Mouse (Mus musculus) myocyte (in vitro differentiated cells): ENCODE data around the gene Tmem8b.

Experiments used
- MAX ChIP-seq: IDR thresholded peaks from one replicate; pipeline ENCODE4 v1.6.1; 2011; ENCODE audit warnings: low read depth, mild to moderate bottlenecking, control low read depth
- MYOD1 ChIP-seq, 3 experiments: IDR thresholded peaks; one replicate each; pipeline ENCODE4 v1.6.1; 2011; ENCODE audit warnings: control low read depth in 2 of 3, low read depth in 2 of 3, mild to moderate bottlenecking in 2 of 3, moderate library complexity in 1 of 3; ENCODE audit not compliant: insufficient read length in 2 of 3, control insufficient read depth in 1 of 3
- POLR2A ChIP-seq: IDR thresholded peaks from one replicate; pipeline ENCODE4 v1.6.1; 2011; ENCODE audit warnings: low read depth, mild to moderate bottlenecking, control low read depth, moderate library complexity; ENCODE audit not compliant: insufficient read length
- SRF ChIP-seq: IDR thresholded peaks from one replicate; pipeline ENCODE4 v1.6.1; 2011; ENCODE audit warnings: low read depth; ENCODE audit not compliant: control insufficient read depth, insufficient read length
- TCF12 ChIP-seq: IDR thresholded peaks from one replicate; pipeline ENCODE4 v1.6.1; 2011; ENCODE audit warnings: mild to moderate bottlenecking, control low read depth; ENCODE audit not compliant: poor library complexity, insufficient read depth, severe bottlenecking

DNA sequence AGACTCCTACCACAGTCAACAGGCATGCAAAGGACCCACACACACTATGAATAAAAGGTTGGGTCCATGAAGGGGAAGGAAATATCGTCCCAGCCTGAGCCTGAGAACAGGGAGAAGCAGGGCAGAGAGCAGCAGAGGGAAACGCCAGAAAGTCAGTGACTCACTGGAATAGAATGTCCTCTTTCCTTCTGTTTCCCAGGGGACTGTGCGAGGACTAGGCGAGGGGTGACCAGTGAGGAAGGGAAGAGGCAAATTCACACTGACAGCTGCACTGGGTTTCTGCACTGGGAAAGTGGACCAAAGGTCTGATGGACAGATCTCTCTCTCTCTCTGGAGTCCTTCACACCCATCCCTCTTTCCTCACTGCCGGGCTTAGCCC is 59.8 kb downstream of the Tmem8b start:
- peak; percentile 33 for TF ChIP-seq TCF12
- TF ChIP-seq MAX: no peak
- TF ChIP-seq POLR2A: no peak
- no peak for TF ChIP-seq SRF
- peak in 2 of 3 experiments; percentile 78 to 85 for TF ChIP-seq MYOD1 (IDR thresholded peaks at IDR 0.05; ENCODE audit: control insufficient read depth in 1 of 3, insufficient read length in 2 of 3, low read depth in 2 of 3)
